Mouse (Mus musculus) hindbrain, embryonic 12.5 days (tissue): Measurements from ENCODE around the gene 4931428L18Rik. TPM values are rescaled to one million over a fixed set of nuclear protein-coding genes. Genes with fewer than 3 reads are reported as not detected.

ENCODE experiments used
- ATAC-seq: fragments of 200-750 bp; cut with Nextera tagmentation; 2 replicates; pipeline ENCODE4 v1.8.0; 2017; ENCODE audit warnings: moderate TSS enrichment; ENCODE audit not compliant: low FRiP score
- H3K27ac ChIP-seq: fragments of 300-500 bp; sonication (generic); 2 replicates; pipeline ENCODE4 v1.5.1; 2016; ENCODE audit warnings: mild to moderate bottlenecking
- H3K27me3 ChIP-seq: fragments of 300-500 bp; sonication (generic); 2 replicates; pipeline ENCODE4 v1.6.1; 2016; ENCODE audit warnings: mild to moderate bottlenecking
- H3K36me3 ChIP-seq: fragments of 300-500 bp; sonication (generic); 2 replicates; pipeline ENCODE4 v1.6.1; 2016; ENCODE audit warnings: mild to moderate bottlenecking
- H3K4me1 ChIP-seq: fragments of 300-500 bp; sonication (generic); 2 replicates; pipeline ENCODE4 v1.6.1; 2016
- H3K4me2 ChIP-seq: fragments of 300-500 bp; sonication (generic); replicated peaks from 2 replicates; pipeline ENCODE4 v1.6.1; 2016; ENCODE audit warnings: mild to moderate bottlenecking
- H3K4me3 ChIP-seq: fragments of 300-500 bp; sonication (generic); 2 replicates; pipeline ENCODE4 v1.5.1; 2016; ENCODE audit warnings: mild to moderate bottlenecking
- H3K9ac ChIP-seq: fragments of 300-500 bp; sonication (generic); 2 replicates; pipeline ENCODE4 v1.6.1; 2016; ENCODE audit warnings: mild to moderate bottlenecking, moderate library complexity
- H3K9me3 ChIP-seq: fragments of 300-500 bp; sonication (generic); replicated peaks from 2 replicates; pipeline ENCODE4 v1.6.1; 2016; ENCODE audit warnings: mild to moderate bottlenecking
- WGBS: fragments of 180-500 bp; shearing (Covaris S2); methylation state at CpG from one replicate; pipeline ENCODE4 v1.1.7; 2016; 5-methylcytosine and 5-hydroxymethylcytosine counted together
- polyA plus RNA-seq: library from polyadenylated mRNA; unstranded; fragments of >200 nt; fragmentation: Nextera tagmentation; extraction: Ambion mirVana; gene quantifications from 2 replicates; pipeline ENCODE4 v1.2.1, GENCODE M21; 2016

The 4931428L18Rik gene
- polyA plus RNA-seq, 1 experiment from 2014 or later = not detected

- WGBS = 79% methylated on average over 6 of the region's 6 CpGs
- Histone ChIP-seq H3K4me2 (no peak overlapping the region), H3K4me3 (no peak overlapping the region), H3K27ac (no peak overlapping the region), H3K36me3 (no peaks in the 10 kb centered on the region), H3K9ac (no peak overlapping the region), H3K9me3 (no peaks in the 10 kb centered on the region), H3K4me1 (no peaks in the 10 kb centered on the region), H3K27me3 (no peaks in the 10 kb centered on the region)
- no peak for ATAC-seq
Observed at GRCm38 (mm10) chr1:31072523-31073370, 149.7 kb downstream of the 4931428L18Rik start.

GRCm38 (mm10) chr1:31071209-31071608, 151.3 kb downstream of the 4931428L18Rik start:
- Histone ChIP-seq H3K4me1 (no peaks in the 10 kb centered on the region), H3K4me3 (no peak overlapping the region), H3K9ac (no peak overlapping the region), H3K27me3 (no peaks in the 10 kb centered on the region), H3K27ac (no peak overlapping the region), H3K9me3 (no peaks in the 10 kb centered on the region), H3K4me2 (no peak overlapping the region), H3K36me3 (no peaks in the 10 kb centered on the region)
- WGBS = 84% methylated on average over 2 of the region's 2 CpGs
- ATAC-seq = no peak

DNA sequence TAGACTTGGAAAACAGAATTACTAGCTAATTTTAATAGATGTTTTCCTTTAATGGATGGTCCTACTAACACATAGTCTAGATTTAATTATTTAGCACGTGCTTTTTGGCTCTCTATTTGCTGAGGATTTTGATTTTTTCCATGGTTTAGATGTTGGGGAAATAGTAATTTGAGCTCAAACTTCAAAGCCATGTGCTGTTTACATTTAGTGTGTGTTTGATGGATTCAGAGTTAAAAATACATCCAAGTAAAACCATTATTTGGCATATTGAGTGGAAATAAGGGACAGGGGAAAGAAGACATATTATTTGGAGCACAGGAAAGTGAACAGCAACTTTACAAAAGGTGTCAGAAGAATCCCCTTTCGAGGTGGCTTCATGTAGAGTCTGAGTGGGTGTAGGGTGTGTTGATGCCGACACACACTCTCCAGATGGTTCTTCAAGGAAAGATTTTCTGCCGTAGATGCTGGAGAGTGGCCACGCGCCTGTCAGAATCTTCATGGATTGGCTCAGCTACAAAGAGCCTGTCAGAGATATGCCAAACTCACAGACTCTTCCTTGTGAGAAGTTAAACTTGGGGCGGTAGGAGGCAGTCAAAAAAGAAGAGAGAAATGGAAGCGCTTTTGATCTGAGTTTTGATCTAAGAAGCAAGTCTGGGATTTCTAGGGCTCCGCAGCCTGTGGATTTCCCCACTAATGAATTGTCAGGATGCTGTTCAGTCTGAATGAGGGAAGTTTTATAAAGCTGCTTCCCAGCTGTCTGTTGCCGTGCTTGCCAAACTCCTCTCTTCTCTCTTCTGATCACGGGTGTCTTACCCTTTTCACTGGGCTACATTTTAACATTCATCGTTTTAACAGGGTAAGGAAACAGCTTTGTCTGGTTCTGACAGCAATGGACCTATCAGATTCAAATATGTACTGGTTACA, 157.4 kb downstream of the 4931428L18Rik start:
- 84% methylated on average over 12 of the region's 12 CpGs for WGBS
- ATAC-seq = no peak
- Histone ChIP-seq H3K4me1 (no peaks in the 10 kb centered on the region), H3K4me3 (no peak overlapping the region), H3K9ac (no peak overlapping the region), H3K27me3 (no peaks in the 10 kb centered on the region), H3K9me3 (no peaks in the 10 kb centered on the region), H3K27ac (no peak overlapping the region), H3K36me3 (no peaks in the 10 kb centered on the region), H3K4me2 (no peak overlapping the region)

DNA sequence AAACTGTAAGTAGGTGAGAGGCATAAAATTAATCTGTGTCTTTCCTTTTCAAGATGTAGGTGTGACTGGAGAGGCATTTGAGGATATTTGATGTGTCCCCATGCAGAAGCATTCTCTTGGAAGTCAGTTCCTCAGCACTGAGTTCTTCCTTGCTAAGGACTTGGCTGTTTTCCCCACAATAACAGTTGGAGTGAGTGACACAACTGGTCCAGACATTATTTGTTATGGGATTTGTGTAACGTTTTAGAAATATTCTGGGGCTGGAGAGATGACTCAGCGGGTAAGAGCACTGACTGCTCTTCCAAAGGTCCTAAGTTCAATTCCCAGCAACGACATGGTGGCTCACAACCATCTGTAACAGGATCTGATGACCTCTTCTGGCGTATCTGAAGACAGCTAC, 162.7 kb downstream of the 4931428L18Rik start:
- Histone ChIP-seq H3K4me3 (no peak overlapping the region), H3K9ac (no peak overlapping the region), H3K27me3 (no peaks in the 10 kb centered on the region), H3K4me1 (no peaks in the 10 kb centered on the region), H3K36me3 (no peaks in the 10 kb centered on the region), H3K4me2 (no peak overlapping the region), H3K9me3 (no peaks in the 10 kb centered on the region), H3K27ac (no peak overlapping the region)
- ATAC-seq = no peak
- WGBS = 79% methylated on average over 4 of the region's 4 CpGs

GRCm38 (mm10) chr1:31058861-31059351, 163.6 kb downstream of the 4931428L18Rik start:
- Histone ChIP-seq H3K9me3 (no peaks in the 10 kb centered on the region), H3K4me2 (no peak overlapping the region)
- 86% methylated on average over 2 of the region's 2 CpGs for WGBS

GRCm38 (mm10) chr1:31058196-31058595, 164.3 kb downstream of the 4931428L18Rik start:
- WGBS = 87% methylated on average over 3 of the region's 3 CpGs
- H3K4me1 ChIP-seq = no peaks in the 10 kb centered on the region
- no peak overlapping the region for H3K9ac ChIP-seq
- no peaks in the 10 kb centered on the region for H3K27me3 ChIP-seq
- no peaks in the 10 kb centered on the region for H3K36me3 ChIP-seq
- no peak overlapping the region for H3K27ac ChIP-seq
- H3K4me2 ChIP-seq = no peak overlapping the region
- no peaks in the 10 kb centered on the region for H3K9me3 ChIP-seq
- H3K4me3 ChIP-seq = no peak overlapping the region
- no peak for ATAC-seq

More at GRCm38 (mm10) chr1:31058861-31059351, 163.6 kb downstream of the 4931428L18Rik start:
- no peaks in the 10 kb centered on the region for H3K27me3 ChIP-seq
- no peaks in the 10 kb centered on the region for H3K36me3 ChIP-seq
- no peak for ATAC-seq
- H3K4me3 ChIP-seq = no peak overlapping the region
- no peak overlapping the region for H3K9ac ChIP-seq
- no peak overlapping the region for H3K27ac ChIP-seq
- H3K4me1 ChIP-seq = no peaks in the 10 kb centered on the region

DNA sequence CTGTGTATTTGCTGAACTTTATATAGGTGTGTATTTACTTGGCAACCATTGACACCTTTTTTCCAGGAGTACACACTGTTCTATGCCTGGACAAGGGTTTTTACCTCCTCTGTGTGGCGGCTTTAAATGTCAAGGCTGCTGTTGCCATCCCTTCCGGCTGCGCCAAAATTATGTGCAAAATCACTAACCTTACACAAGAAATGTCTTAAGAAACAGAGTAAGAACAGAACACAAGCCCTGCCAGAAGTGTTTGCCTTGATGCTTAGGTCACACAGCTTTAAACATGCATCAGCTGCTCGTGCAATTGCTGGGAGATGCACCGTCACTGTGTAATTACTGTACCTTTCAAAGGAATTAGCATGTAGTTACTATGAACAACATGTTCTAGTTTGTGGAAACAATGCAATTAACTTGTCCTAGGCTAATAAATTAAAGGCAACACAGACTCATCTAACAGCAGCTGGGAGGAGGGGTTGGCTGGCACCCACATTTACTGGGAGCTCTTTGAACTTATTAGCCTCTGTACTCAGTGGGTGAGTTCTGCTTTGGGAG, 171.0 kb downstream of the 4931428L18Rik start:
- Histone ChIP-seq H3K27me3 (no peaks in the 10 kb centered on the region), H3K4me2 (no peak overlapping the region), H3K9me3 (no peaks in the 10 kb centered on the region), H3K4me3 (no peak overlapping the region), H3K9ac (no peak overlapping the region), H3K4me1 (no peaks in the 10 kb centered on the region), H3K36me3 (no peaks in the 10 kb centered on the region), H3K27ac (no peak overlapping the region)
- WGBS = 92% methylated on average over 5 of the region's 5 CpGs
- ATAC-seq = no peak

DNA sequence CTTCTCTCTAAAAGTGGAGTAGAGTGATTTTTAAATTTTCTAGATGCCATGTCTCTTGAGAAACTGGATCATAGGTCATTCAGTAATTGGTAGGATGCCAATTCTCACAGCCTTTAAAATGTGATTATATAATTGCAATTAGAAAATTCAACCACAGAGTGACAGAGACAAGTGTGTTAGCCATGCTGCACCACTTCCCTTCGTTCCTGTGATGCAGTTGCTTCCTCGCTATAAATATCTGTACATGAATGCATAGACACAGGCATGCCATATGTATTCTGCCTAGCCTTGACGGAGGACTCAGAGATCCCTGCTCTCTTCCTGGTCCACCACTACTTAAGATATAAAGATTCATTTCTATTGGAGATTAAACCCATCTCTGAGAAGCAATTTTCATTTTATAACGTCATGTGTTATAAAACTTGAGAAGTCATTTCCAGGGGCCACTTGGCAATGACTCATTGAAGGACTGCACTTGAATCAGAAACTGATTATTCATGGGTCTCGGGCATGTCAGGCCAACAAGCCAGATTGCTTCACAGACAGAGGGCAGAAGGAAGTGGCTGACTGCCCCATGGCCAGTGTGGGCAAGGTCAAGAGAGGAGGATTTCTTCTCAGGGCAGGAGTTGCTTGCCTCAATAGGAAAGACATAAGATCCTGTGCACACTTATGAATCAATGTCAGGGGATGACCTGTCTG, 172.4 kb downstream of the 4931428L18Rik start:
- no peaks in the 10 kb centered on the region for H3K36me3 ChIP-seq
- no peak overlapping the region for H3K4me3 ChIP-seq
- no peak overlapping the region for H3K27ac ChIP-seq
- 81% methylated on average over 5 of the region's 5 CpGs for WGBS
- no peaks in the 10 kb centered on the region for H3K27me3 ChIP-seq
- no peaks in the 10 kb centered on the region for H3K9me3 ChIP-seq
- no peak for ATAC-seq
- no peak overlapping the region for H3K4me2 ChIP-seq
- no peak overlapping the region for H3K9ac ChIP-seq
- H3K4me1 ChIP-seq = no peaks in the 10 kb centered on the region

GRCm38 (mm10) chr1:31043208-31043607, 179.3 kb downstream of the 4931428L18Rik start:
- ATAC-seq = no peak
- no peak overlapping the region for H3K4me2 ChIP-seq
- H3K9me3 ChIP-seq = no peaks in the 10 kb centered on the region
- H3K36me3 ChIP-seq = no peaks in the 10 kb centered on the region
- H3K27me3 ChIP-seq = no peaks in the 10 kb centered on the region
- 89% methylated on average over 3 of the region's 3 CpGs for WGBS
- H3K4me1 ChIP-seq = no peaks in the 10 kb centered on the region
- no peak overlapping the region for H3K9ac ChIP-seq
- H3K4me3 ChIP-seq = no peak overlapping the region
- H3K27ac ChIP-seq = no peak overlapping the region

GRCm38 (mm10) chr1:31042793-31043192, 179.7 kb downstream of the 4931428L18Rik start:
- no peak overlapping the region for H3K27ac ChIP-seq
- H3K36me3 ChIP-seq = no peaks in the 10 kb centered on the region
- ATAC-seq = no peak
- H3K4me2 ChIP-seq = no peak overlapping the region
- H3K4me3 ChIP-seq = no peak overlapping the region
- H3K27me3 ChIP-seq = no peaks in the 10 kb centered on the region
- no peak overlapping the region for H3K9ac ChIP-seq
- H3K9me3 ChIP-seq = no peaks in the 10 kb centered on the region
- 94% methylated on average over 4 of the region's 4 CpGs for WGBS
- no peaks in the 10 kb centered on the region for H3K4me1 ChIP-seq

DNA sequence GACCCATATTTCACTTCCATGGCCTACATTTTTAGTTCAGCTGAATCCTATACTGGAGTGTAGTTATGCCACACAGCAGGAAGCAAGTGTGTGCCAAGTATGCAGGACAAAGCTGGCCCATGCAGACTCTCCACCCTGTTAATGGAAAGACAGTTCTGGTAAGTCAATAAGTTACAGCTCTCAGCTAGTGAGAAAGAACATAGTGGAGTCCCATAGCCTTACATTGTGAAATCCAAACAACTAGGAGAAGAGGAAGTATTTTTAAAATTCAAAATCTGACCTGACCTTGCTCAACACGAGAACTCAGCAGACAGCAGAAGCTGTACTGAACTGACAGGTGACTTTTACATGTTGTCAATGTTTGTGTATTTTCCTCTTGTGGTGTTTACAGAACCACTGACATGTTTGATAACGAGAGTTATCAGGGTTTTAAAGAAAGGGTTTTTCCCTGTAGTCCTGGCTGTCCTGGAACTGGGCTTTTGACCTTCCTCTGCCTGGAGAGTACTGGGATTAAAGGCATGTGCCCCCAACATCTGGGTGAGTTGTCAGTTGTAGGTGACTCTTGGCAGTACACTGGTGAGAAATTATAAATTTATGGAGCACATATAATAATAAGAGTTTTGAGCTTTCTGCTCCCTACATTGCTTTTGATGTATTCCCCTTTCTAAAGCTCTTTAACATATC, 188.5 kb downstream of the 4931428L18Rik start:
- WGBS = 74% methylated on average over 2 of the region's 2 CpGs
- Histone ChIP-seq H3K27ac (no peak overlapping the region), H3K36me3 (no peaks in the 10 kb centered on the region), H3K4me1 (no peaks in the 10 kb centered on the region), H3K9ac (no peak overlapping the region), H3K9me3 (0 out of 2 replicates have a peak, but pooled peaks cover 3% of the 10 kb centered on the region), H3K4me3 (no peak overlapping the region), H3K4me2 (no peak overlapping the region), H3K27me3 (no peaks in the 10 kb centered on the region)
- no peak for ATAC-seq
